Mouse (Mus musculus) c-Kit-positive CD71-positive TER-119-positive erythroid progenitor cells, embryonic 14.5 days (primary cell): Measurements from ENCODE around the gene Fcamr.
A peak's percentile ranks its signal among the peaks of the same experiment; 100 is the strongest.

Experiments
- DNase-seq: peaks from one replicate; pipeline ENCODE4 v3.0.0-alpha.2; 2013; ENCODE audit warnings: low spot score

Gene Fcamr

DNA sequence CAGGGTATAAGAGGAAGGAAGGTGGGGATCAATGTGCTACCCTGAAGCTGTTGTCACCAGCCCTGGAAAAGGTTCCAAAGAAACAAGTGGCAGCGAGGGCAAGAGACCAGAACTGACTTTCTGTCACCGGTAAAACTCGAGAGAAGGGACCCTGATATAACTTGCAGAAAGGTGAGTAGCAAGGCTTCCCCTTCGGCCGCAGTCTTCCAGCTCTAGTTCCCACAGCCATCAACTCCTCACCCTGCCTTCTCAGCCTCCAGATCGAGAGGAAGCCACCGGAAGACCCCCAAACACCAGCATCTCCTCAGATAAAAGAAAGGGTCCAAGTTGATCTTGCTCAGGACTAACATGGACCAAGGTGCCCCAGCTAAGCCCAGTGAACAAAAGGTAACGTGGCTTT is at the start of gene Fcamr:
TSS of gene Fcamr (plus strand) at position 301 of the 400 bp plus-strand sequence.
- no peak for DNase-seq

- DNase-seq = no peak
These were observed 41.0 kb upstream of the Fcamr start for GRCm38 (mm10) chr1:130759689-130760088.

GRCm38 (mm10) chr1:130761597-130761996 is 39.1 kb upstream of the Fcamr start:
- no peak for DNase-seq

DNA sequence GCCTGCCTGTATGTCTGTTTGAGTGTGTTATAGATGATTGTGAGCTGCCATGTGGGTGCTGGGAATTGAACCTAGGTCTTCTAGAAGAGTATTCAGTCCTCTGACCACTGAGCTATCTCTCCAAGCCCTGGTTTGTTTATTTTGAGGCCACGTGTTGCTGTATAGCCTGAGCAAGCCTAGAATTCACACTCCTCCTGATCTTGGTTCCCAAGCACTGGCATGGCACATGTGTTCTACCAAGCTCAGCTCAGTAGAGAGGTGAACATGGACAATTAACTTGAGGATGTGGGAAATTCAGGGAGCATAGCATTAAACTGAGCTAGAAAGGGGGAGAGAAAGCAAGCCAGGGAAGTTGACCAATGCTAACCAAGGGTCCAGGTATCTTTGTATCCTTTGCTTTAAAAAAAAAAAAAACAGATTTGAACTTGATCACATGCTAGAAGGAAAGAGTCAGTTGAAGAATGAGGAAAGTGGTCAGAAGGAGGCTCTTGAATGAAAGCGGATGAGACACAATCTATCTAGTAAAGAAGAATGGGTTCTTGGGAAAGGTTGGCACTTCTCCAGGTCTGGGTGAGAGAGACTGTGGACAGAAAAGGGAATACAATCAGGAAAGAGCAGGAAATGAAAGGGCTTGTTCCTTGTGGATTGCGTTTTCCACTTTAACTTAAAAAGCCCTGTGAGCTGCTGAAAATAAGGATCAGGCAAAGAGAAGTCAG is 38.5 kb upstream of the Fcamr start:
- no peak for DNase-seq

DNA sequence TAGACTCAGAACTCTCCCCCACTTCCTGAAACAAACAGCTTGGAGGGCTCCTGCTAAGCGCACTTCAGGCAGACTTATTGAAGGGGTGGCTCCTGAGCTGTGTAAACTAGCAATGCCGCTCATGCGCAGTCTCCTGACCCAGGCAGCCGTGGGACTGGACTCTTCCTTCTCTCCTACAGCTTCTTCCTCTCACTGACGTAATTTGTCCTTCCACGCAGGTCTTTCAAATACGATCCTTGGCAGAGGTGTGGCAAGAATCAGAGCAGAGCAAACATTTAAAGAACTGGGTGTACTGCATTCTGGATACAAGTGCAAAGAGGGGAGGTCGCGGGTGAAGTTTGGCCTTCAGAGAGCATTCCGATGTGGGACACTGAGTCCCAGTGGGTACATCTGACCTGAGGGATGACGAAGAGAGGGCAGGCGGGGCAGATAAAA is 36.7 kb upstream of the Fcamr start:
- no peak for DNase-seq

DNA sequence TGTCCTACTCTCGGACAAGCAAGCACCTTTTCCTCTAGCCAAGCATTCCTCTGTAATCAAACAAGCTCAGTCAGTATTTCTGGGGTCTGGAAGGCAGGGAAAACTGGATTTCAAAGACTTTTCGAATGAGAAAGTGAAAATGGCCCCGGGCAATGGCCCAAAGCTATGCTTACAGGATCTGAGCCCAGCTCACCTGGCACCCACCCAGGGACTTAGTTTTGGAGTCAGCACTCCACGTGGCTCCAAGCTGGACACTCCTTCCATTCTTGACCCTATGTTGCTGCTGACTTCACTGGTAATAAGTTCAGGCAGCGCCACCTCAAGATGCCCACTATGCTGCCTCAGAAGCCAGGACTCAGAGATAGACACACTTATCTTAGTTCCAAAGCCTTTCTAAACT is 33.6 kb upstream of the Fcamr start:
- DNase-seq = no peak

DNA sequence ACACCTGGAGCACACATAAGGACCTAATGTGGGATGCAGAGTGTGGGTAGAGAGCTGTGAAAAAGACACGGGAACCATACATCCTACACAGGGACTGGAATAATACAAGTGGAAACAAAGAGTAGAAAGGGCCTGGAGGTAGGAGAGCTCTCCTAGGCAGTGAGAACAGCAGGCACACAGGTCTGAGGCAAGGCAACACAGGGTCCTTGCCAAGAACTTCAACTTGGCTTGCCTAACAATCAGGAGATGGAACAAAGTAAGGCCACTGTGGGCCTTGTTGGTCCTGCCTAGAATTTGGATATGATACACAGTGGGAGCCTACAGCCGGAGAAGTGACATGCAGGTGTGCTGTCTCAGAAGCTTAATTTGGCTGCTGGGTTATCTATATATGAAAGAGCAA is 30.8 kb upstream of the Fcamr start:
- no peak for DNase-seq

DNA sequence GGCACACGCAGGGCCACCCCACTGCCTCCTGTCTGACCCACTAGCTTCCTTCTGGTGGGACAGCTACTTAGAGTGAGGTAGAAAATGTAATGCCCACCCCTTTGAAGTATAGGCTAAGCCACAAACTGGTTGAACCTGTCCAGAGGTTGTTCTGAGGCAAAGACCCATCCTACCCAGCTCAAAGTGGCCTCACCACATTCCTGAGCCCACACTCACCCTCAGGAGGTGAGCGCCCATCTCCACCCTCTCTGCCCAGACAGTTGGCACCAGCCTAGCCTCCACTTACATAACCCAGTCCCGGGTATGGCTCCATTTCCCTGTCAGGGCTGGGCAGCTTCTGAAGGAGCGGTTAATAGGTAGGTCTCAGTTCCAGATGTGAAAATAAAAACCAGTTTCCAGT is 30.2 kb upstream of the Fcamr start:
- no peak for DNase-seq

- DNase-seq = no peak
These were observed 29.7 kb upstream of the Fcamr start for GRCm38 (mm10) chr1:130770981-130771494.

- no peak for DNase-seq
These were observed 25.5 kb upstream of the Fcamr start for GRCm38 (mm10) chr1:130775234-130775633.

- no peak for DNase-seq
These were observed 24.9 kb upstream of the Fcamr start for GRCm38 (mm10) chr1:130775691-130776331.

DNA sequence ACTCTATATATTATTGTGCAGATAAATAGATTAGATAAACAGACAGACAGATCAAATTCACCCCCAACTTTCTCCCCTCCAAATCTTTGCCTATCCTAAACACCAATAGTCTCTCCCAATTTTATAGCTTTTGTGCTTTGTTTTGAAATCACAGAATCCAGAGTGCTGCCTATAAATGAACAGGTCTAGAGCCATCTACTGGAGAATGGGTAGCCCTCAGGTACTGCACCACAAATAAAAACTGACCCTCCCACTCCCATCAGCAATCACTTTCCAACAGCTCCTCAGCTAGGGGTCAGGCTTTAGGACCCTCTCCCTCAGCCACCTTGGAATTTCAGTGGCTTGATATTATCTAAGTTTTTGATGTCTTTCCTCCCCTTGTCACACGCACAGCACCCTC is 24.1 kb upstream of the Fcamr start:
- no peak for DNase-seq

DNA sequence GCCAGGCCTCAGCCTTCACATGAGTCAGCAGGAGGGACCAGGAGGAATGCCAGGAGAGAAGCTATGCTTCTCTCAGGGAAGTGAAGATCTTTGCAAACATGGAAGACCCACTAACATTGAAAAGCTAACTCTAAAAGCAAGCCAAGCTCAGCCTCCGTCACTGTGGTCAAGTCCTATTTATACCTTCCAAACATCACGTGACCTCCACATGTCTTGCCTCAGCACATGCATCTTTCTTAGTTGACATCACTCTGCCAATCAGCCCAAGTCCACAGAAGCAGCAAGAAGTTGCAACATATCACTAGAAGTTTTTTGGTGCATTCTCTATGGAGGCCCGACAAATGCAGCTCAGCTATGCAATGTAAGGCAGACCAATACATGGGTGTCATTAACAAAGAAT is 20.8 kb upstream of the Fcamr start:
- DNase-seq = no peak

- DNase-seq = peak; percentile 41
These were observed 16.6 kb upstream of the Fcamr start for GRCm38 (mm10) chr1:130784054-130784453.

- no peak for DNase-seq
These were observed 13.7 kb upstream of the Fcamr start for GRCm38 (mm10) chr1:130787001-130787400.

GRCm38 (mm10) chr1:130789512-130790451 is 10.9 kb upstream of the Fcamr start:
- DNase-seq = no peak

GRCm38 (mm10) chr1:130795331-130795730 is 5.4 kb upstream of the Fcamr start:
- no peak for DNase-seq

GRCm38 (mm10) chr1:130796967-130797684 is 3.6 kb upstream of the Fcamr start:
- peak; percentile 31 for DNase-seq

GRCm38 (mm10) chr1:130798037-130798436 is 2.7 kb upstream of the Fcamr start:
- no peak for DNase-seq

DNA sequence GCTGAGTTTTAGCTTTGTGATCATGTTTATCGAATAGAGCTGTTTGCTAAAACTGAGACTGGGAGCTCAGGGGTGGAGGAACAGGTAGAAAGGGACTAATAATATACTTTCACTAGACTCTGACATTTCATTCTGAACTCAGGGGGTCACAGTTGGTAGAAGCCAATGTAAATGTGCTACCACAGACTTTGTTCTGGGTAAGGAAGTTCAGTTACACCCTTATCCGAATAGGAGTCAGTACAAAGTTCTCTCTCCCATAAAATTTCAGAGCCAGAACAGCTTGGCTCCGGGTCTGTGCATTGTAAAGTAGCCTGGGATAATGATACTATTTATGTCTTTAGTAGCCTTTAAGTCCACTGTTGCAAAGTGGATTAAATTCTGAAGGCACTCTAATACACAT is 2.2 kb upstream of the Fcamr start:
- DNase-seq = no peak

DNA sequence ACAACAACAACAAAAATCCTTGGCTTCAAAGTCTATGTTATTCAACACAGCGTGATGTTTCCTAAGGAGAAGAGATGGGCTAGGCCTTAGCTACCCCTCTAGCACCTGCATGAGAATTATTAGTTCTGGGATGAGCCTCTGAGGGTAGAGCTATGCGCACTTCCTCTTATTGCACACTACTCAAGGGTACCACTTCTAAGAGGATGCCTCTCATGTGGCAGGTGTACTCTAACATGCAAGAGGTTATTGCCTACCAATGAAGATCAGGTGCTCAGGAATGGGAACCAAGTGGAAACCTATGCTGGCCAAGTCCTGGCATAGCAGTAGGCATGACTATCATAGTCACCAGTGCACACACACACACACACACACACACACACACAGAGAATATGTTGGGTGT is 1.3 kb upstream of the Fcamr start:
- no peak for DNase-seq

DNA sequence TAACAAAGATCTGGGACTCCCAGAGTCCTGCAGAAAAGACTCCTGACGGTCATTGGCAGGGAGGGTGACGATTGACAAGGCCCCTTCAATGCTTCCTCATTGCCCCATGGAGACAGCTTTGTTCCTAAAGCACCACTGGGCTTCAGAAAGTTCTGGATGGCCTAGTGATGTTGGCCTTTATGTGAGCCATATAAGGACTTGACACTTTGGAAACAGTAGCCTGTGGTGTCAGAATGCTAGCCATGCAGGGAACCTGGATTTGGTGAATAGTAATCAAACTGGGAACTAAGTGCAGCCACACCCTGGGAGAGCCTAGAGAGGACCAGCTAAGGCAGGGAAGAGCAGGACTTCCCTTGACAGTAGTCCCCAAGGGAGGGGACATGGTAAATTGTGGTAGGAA is 809 bp downstream of the Fcamr start:
- DNase-seq = no peak
